Mouse (Mus musculus): ENCODE measurements around the gene Fam53b. TPM values are rescaled to one million over a fixed set of nuclear protein-coding genes. Genes with fewer than 3 reads are reported as not detected.

Fam53b gene
- total and polyA plus RNA-seq, 3 experiments: 15.6 to 30.9 (median 22.1) TPM

DNA sequence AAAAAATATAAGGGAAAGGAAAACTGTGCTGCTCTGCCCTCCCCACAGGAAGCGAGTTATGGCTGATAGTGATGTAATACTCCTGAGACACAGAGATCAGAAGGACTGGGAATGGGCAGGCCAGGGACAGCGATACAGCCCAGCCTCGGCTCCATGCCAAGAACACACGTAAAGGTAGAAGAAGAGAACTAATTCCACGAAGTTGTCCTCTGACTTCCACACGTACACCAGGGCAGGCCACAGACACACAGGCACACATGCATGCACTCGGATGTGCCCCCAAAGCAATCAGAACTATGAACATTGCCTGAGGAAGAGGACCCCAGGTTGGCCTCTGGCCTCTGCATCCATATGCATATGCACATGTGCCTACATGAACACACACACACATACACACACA is 9.2 kb downstream of the Fam53b start:
- Histone ChIP-seq H3K4me3 (replicated peaks in 1 of 3; ENCODE audit: low read depth in 2 of 3, low read length in 2 of 3, poor library complexity in 1 of 3) (no peak overlapping the region), H3K4me2 (ENCODE audit: insufficient read depth, low read depth, poor library complexity, severe bottlenecking) (no peak overlapping the region), H3K9me3 (replicated peaks; ENCODE audit: low read length) (no peaks in the 10 kb centered on the region), H3K27me3 (replicated peaks) (no peaks in the 10 kb centered on the region), H3K36me3 (replicated peaks in 1 of 2; ENCODE audit: control insufficient read depth in 1 of 2, insufficient read depth in 1 of 2, low read length in 1 of 2) (peaks cover 14 to 72% of the 10 kb centered on the region in 2 experiments), H3K27ac (ENCODE audit: insufficient read depth, low read depth) (no peak overlapping the region), H3K4me1 (ENCODE audit: control insufficient read depth in 1 of 2, insufficient read depth in 2 of 2) (peaks cover 34 to 97% of the 10 kb centered on the region in 2 experiments), H3K9ac (ENCODE audit: insufficient read depth, low read depth) (no peak overlapping the region), H3K79me2 (replicated peaks; ENCODE audit: control insufficient read depth, extremely low read depth, insufficient read depth, poor library complexity, severe bottlenecking) (peaks cover 60% of the 10 kb centered on the region)
- dilution Hi-C loops (cut with MboI; ENCODE audit: extremely low pct_ligation_motif_present, extremely low pct_unique_long_range_greater_than_20kb, low sequenced_read_pairs) (no loop called here), in situ Hi-C loops (cut with MboI; ENCODE audit: low pct_ligation_motif_present, low pct_unique_long_range_greater_than_20kb, low sequenced_read_pairs) (no loop called here)
- no peak for TF ChIP-seq UBTF (IDR thresholded peaks at IDR 0.05; ENCODE audit: low read depth, low read length)
- no peak for TF ChIP-seq KAT2A (IDR thresholded peaks at IDR 0.05; ENCODE audit: insufficient replicate concordance, low read length)
- no peak for TF ChIP-seq MAZ (IDR thresholded peaks at IDR 0.05; ENCODE audit: low read depth, low read length)
- no peak for TF ChIP-seq ELF1 (IDR thresholded peaks at IDR 0.05; ENCODE audit: low read depth, low read length)
- TF ChIP-seq IRF4 (IDR thresholded peaks at IDR 0.05; ENCODE audit: low read depth, low read length): no peak
- no peak for TF ChIP-seq USF2 (conservative IDR thresholded peaks at IDR 0.05; ENCODE audit: low read depth, low read length)
- TF ChIP-seq MYC (IDR thresholded peaks at IDR 0.05; ENCODE audit: low read depth, low read length): no peak
- TF ChIP-seq HCFC1 (IDR thresholded peaks at IDR 0.05; ENCODE audit: low read depth, low read length): no peak
- TF ChIP-seq CHD1 (IDR thresholded peaks at IDR 0.05; ENCODE audit: low read depth, low read length): no peak
- no peak for TF ChIP-seq MEF2A (IDR thresholded peaks at IDR 0.05; ENCODE audit: borderline replicate concordance, low read depth, low read length)
- no peak for TF ChIP-seq MAFK (IDR thresholded peaks at IDR 0.05; ENCODE audit: insufficient replicate concordance, low read length)
- TF ChIP-seq CTCF (conservative IDR thresholded peaks at IDR 0.05 in 1 of 2, IDR thresholded peaks at IDR 0.05 in 1 of 2; ENCODE audit: low read depth in 2 of 2, low read length in 2 of 2): no peak
- TF ChIP-seq SIN3A (IDR thresholded peaks at IDR 0.05; ENCODE audit: low read length): no peak
- no peak for TF ChIP-seq RCOR1 (conservative IDR thresholded peaks at IDR 0.05; ENCODE audit: low read depth, low read length)
- TF ChIP-seq PAX5 (IDR thresholded peaks at IDR 0.05; ENCODE audit: low read length): no peak
- TF ChIP-seq E2F4 (IDR thresholded peaks at IDR 0.05; ENCODE audit: insufficient replicate concordance, low read depth, low read length): no peak
- TF ChIP-seq POLR2AphosphoS2 (IDR thresholded peaks at IDR 0.05; ENCODE audit: low read depth, low read length): no peak
- no peak for TF ChIP-seq EP300 (IDR thresholded peaks at IDR 0.05; ENCODE audit: low read length)
- no peak for TF ChIP-seq RAD21 (IDR thresholded peaks at IDR 0.05; ENCODE audit: low read depth, low read length)
- no peak for TF ChIP-seq GABPA (IDR thresholded peaks at IDR 0.05; ENCODE audit: insufficient replicate concordance, low read depth, low read length)
- no peak for DNase-seq (ENCODE audit: extremely low read depth)

DNA sequence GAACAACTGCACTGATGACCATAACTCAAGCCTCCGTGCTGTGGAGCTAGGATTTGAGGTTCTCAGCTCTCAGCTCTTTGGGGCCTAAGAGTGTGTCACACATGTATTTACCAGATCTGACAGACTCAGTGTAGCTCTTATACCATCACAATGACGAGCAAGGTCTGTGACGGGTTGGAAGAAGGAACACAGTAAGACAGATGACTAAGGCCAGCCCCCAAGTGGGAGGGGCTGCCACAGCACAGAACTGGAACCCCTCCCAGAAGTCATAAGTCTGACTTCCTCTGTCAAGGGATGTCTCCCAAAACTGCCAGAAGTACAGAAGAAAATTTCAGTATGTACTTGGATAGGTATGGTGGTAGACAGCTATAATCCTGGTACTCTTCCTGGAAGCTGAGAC is 9.7 kb downstream of the Fam53b start:
- in situ Hi-C loops (cut with MboI; ENCODE audit: low pct_ligation_motif_present, low pct_unique_long_range_greater_than_20kb, low sequenced_read_pairs): no loop called here
- Histone ChIP-seq H3K4me3 (replicated peaks in 1 of 3; ENCODE audit: low read depth in 2 of 3, low read length in 2 of 3, poor library complexity in 1 of 3) (no peak overlapping the region), H3K9ac (ENCODE audit: insufficient read depth, low read depth) (no peak overlapping the region), H3K36me3 (replicated peaks in 1 of 2; ENCODE audit: control insufficient read depth in 1 of 2, insufficient read depth in 1 of 2, low read length in 1 of 2) (peaks cover 14 to 77% of the 10 kb centered on the region in 2 experiments), H3K4me1 (ENCODE audit: control insufficient read depth in 1 of 2, insufficient read depth in 2 of 2) (peaks cover 36 to 98% of the 10 kb centered on the region in 2 experiments), H3K4me2 (ENCODE audit: insufficient read depth, low read depth, poor library complexity, severe bottlenecking) (no peak overlapping the region), H3K9me3 (replicated peaks; ENCODE audit: low read length) (no peaks in the 10 kb centered on the region), H3K79me2 (replicated peaks; ENCODE audit: control insufficient read depth, extremely low read depth, insufficient read depth, poor library complexity, severe bottlenecking) (peaks cover 58% of the 10 kb centered on the region), H3K27me3 (replicated peaks) (no peaks in the 10 kb centered on the region), H3K27ac (ENCODE audit: insufficient read depth, low read depth) (no peak overlapping the region)
- TF ChIP-seq GABPA (IDR thresholded peaks at IDR 0.05; ENCODE audit: insufficient replicate concordance, low read depth, low read length) (no peak), MEF2A (IDR thresholded peaks at IDR 0.05; ENCODE audit: borderline replicate concordance, low read depth, low read length) (no peak), MAZ (IDR thresholded peaks at IDR 0.05; ENCODE audit: low read depth, low read length) (no peak), TBP (conservative IDR thresholded peaks at IDR 0.05; ENCODE audit: low read depth, low read length) (no peak), UBTF (IDR thresholded peaks at IDR 0.05; ENCODE audit: low read depth, low read length) (no peak), POLR2AphosphoS2 (IDR thresholded peaks at IDR 0.05; ENCODE audit: low read depth, low read length) (no peak), ZKSCAN1 (IDR thresholded peaks at IDR 0.05; ENCODE audit: borderline replicate concordance, low read depth, low read length) (no peak), E2F4 (IDR thresholded peaks at IDR 0.05; ENCODE audit: insufficient replicate concordance, low read depth, low read length) (no peak), CHD1 (IDR thresholded peaks at IDR 0.05; ENCODE audit: low read depth, low read length) (no peak), BHLHE40 (IDR thresholded peaks at IDR 0.05; ENCODE audit: low read depth, low read length) (no peak), SIN3A (IDR thresholded peaks at IDR 0.05; ENCODE audit: low read length) (no peak), ZNF384 (IDR thresholded peaks at IDR 0.05; ENCODE audit: low read depth, low read length) (no peak), SMC3 (IDR thresholded peaks at IDR 0.05; ENCODE audit: low read depth, low read length) (no peak)
- DNase-seq (ENCODE audit: extremely low read depth): peak; percentile 70
- dilution Hi-C loops (cut with MboI; ENCODE audit: extremely low pct_ligation_motif_present, extremely low pct_unique_long_range_greater_than_20kb, low sequenced_read_pairs): no loop called here

Measured in CH12.LX (cell line).